Mouse (Mus musculus) ES-E14 (cell line): ENCODE data around the gene Cntnap5a. TPM values are rescaled to one million over a fixed set of nuclear protein-coding genes. Genes with fewer than 3 reads are reported as not detected.

ENCODE experiments used
- DNase-seq: peaks from one replicate; pipeline ENCODE4 v3.0.0-alpha.2; 2013; ENCODE audit warnings: low read depth, low spot score
- H3K27ac ChIP-seq: 2 replicates; pipeline ENCODE4 v1.5.1; 2012; ENCODE audit warnings: low read depth, mild to moderate bottlenecking, low read length, moderate library complexity, mixed read lengths; ENCODE audit not compliant: poor library complexity, insufficient read depth, severe bottlenecking
- H3K36me3 ChIP-seq: 2 replicates; pipeline ENCODE4 v1.6.1; 2012; ENCODE audit warnings: mild to moderate bottlenecking, low read length, moderate library complexity, mixed read lengths; ENCODE audit not compliant: control insufficient read depth, poor library complexity, insufficient read depth, severe bottlenecking
- H3K4me1 ChIP-seq, 2 experiments: fragments of 150-350 bp in 1 of 2; sonication (generic) in 1 of 2; 2 replicates each; pipeline ENCODE4 v1.6.1; 2012; ENCODE audit warnings: low read length in 2 of 2, mild to moderate bottlenecking in 1 of 2, mixed read lengths in 1 of 2; ENCODE audit not compliant: control insufficient read depth in 2 of 2, insufficient read depth in 2 of 2, poor library complexity in 1 of 2
- H3K4me3 ChIP-seq, 2 experiments: fragments of 150-350 bp in 1 of 2; sonication (generic) in 1 of 2; 2 replicates each; pipeline ENCODE4 v1.5.1; 2012; ENCODE audit warnings: low read length in 2 of 2, low read depth in 1 of 2, mild to moderate bottlenecking in 1 of 2, mixed read lengths in 1 of 2; ENCODE audit not compliant: insufficient read depth in 1 of 2, poor library complexity in 1 of 2, severe bottlenecking in 1 of 2
- H3K9ac ChIP-seq: 2 replicates; pipeline ENCODE4 v1.6.1; 2012; ENCODE audit warnings: low read depth, mild to moderate bottlenecking, low read length, mixed read lengths; ENCODE audit not compliant: poor library complexity, insufficient read depth, severe bottlenecking
- H3K9me3 ChIP-seq: fragments of 150-350 bp; sonication (generic); 2 replicates; pipeline ENCODE4 v1.6.1; 2012; ENCODE audit warnings: low read depth, mild to moderate bottlenecking, low read length; ENCODE audit not compliant: control insufficient read depth, insufficient read depth
- CHD2 ChIP-seq: IDR thresholded peaks from 2 replicates; pipeline ENCODE4 v1.6.1; 2014; ENCODE audit warnings: mild to moderate bottlenecking, low read depth, low read length, inconsistent platforms
- HCFC1 ChIP-seq: IDR thresholded peaks from 2 replicates; pipeline ENCODE4 v1.6.1; 2012; ENCODE audit warnings: low read length, inconsistent platforms, borderline replicate concordance; ENCODE audit not compliant: insufficient read depth
- MAFK ChIP-seq: IDR thresholded peaks from 2 replicates; pipeline ENCODE4 v1.6.1; 2014; ENCODE audit warnings: mild to moderate bottlenecking, low read depth, low read length, inconsistent platforms; ENCODE audit not compliant: insufficient read depth
- ZC3H11A ChIP-seq: IDR thresholded peaks from 2 replicates; pipeline ENCODE4 v1.6.1; 2012; ENCODE audit warnings: low read depth, mild to moderate bottlenecking, inconsistent platforms, low read length, borderline replicate concordance
- ZNF384 ChIP-seq: IDR thresholded peaks from 2 replicates; pipeline ENCODE4 v1.6.1; 2012; ENCODE audit warnings: low read depth, low read length, inconsistent platforms
- in situ Hi-C, 2 experiments: fragments of 600-800 bp; cut with MboI; formaldehyde crosslinking; loops; one replicate each; pipeline ENCODE4 v1.15.1; 2025; ENCODE audit warnings: low sequenced_read_pairs in 2 of 2, inconsistent platforms in 1 of 2; ENCODE audit not compliant: unreplicated experiment in 2 of 2
- total RNA-seq: library from RNA; depleted of rRNA; stranded (reverse); fragments of 300-350 nt; gene quantifications from 2 replicates; pipeline ENCODE4 v1.2.3, GENCODE M21; 2012

Cntnap5a gene
- total RNA-seq, 1 experiment = not detected

GRCm38 (mm10) chr1:116353669-116354068, 669.1 kb downstream of the Cntnap5a start:
- H3K9ac ChIP-seq = no peak overlapping the region
- no peak overlapping the region for H3K27ac ChIP-seq
- H3K9me3 ChIP-seq = no peaks in the 10 kb centered on the region
- H3K4me3 ChIP-seq = no peak overlapping the region
- DNase-seq = no peak
- no peaks in the 10 kb centered on the region for H3K36me3 ChIP-seq
- in situ Hi-C loops = no loop called here
- no peaks in the 10 kb centered on the region for H3K4me1 ChIP-seq
- no peak for TF ChIP-seq CHD2
- TF ChIP-seq ZC3H11A = no peak
- no peak for TF ChIP-seq ZNF384
- no peak for TF ChIP-seq MAFK
- TF ChIP-seq HCFC1 = no peak

- no peak overlapping the region for H3K4me3 ChIP-seq
- peaks cover 1 to 4% of the 10 kb centered on the region in 2 experiments; a peak in 1 of 4 replicates for H3K4me1 ChIP-seq
- no peak overlapping the region for H3K27ac ChIP-seq
- DNase-seq = no peak
- H3K9ac ChIP-seq = no peak overlapping the region
- H3K9me3 ChIP-seq = no peaks in the 10 kb centered on the region
- in situ Hi-C loops = no loop called here
- H3K36me3 ChIP-seq = no peaks in the 10 kb centered on the region
- TF ChIP-seq CHD2 (no peak), MAFK (no peak), ZNF384 (no peak), ZC3H11A (no peak), HCFC1 (no peak)
Observed at GRCm38 (mm10) chr1:116365606-116366005, 681.0 kb downstream of the Cntnap5a start.

- in situ Hi-C loops = no loop called here
- no peak for TF ChIP-seq ZC3H11A
- TF ChIP-seq MAFK = no peak
- no peak for TF ChIP-seq ZNF384
- TF ChIP-seq HCFC1 = no peak
- no peak for TF ChIP-seq CHD2
- Histone ChIP-seq H3K27ac (no peak overlapping the region), H3K36me3 (no peaks in the 10 kb centered on the region), H3K9me3 (no peaks in the 10 kb centered on the region), H3K9ac (no peak overlapping the region), H3K4me1 (peaks cover 1 to 4% of the 10 kb centered on the region in 2 experiments; a peak in 1 of 4 replicates), H3K4me3 (no peak overlapping the region)
- no peak for DNase-seq
Observed at GRCm38 (mm10) chr1:116366171-116366570, 681.6 kb downstream of the Cntnap5a start.

- H3K9ac ChIP-seq = no peak overlapping the region
- DNase-seq = peak; percentile 42
- TF ChIP-seq MAFK (peak; percentile 69; the same call in 1 of the 2 replicates), CHD2 (no peak)
- no peaks in the 10 kb centered on the region for H3K9me3 ChIP-seq
- no peaks in the 10 kb centered on the region for H3K36me3 ChIP-seq
- H3K4me3 ChIP-seq = no peak overlapping the region
- H3K27ac ChIP-seq = no peak overlapping the region
- in situ Hi-C loops = no loop called here
- peaks cover 1 to 4% of the 10 kb centered on the region in 2 experiments; a peak in 1 of 4 replicates for H3K4me1 ChIP-seq
Observed at GRCm38 (mm10) chr1:116366806-116367205, 682.2 kb downstream of the Cntnap5a start.

GRCm38 (mm10) chr1:116367572-116367971, 683.0 kb downstream of the Cntnap5a start:
- H3K36me3 ChIP-seq = no peaks in the 10 kb centered on the region
- H3K9ac ChIP-seq = no peak overlapping the region
- H3K27ac ChIP-seq = no peak overlapping the region
- in situ Hi-C loops = no loop called here
- TF ChIP-seq CHD2 = no peak
- no peak for TF ChIP-seq MAFK
- TF ChIP-seq ZNF384 = no peak
- TF ChIP-seq HCFC1 = no peak
- no peak for TF ChIP-seq ZC3H11A
- no peaks in the 10 kb centered on the region for H3K9me3 ChIP-seq
- no peak overlapping the region for H3K4me3 ChIP-seq
- H3K4me1 ChIP-seq = peaks cover 1 to 4% of the 10 kb centered on the region in 2 experiments; a peak in 1 of 4 replicates
- DNase-seq = no peak
